Mouse (Mus musculus) neural tube, embryonic 11.5 days (tissue): ENCODE measurements at regions not wholly inside any gene's neighbourhood (a gene's known extent, or its start where the extent isn't known, plus 50 kb on each side); places are given as distances from the start of the nearest gene placed in this dataset.
"Not testable (repeated sequence)": the region's sequence is repeated elsewhere in the genome, so short reads cannot be mapped to it uniquely, and the experiment has no call there.

ENCODE experiments used
- ATAC-seq: fragments of 200-750 bp; cut with Nextera tagmentation; 2 replicates; pipeline ENCODE4 v1.8.0; 2017; ENCODE audit warnings: moderate number of reproducible peaks, mild to moderate bottlenecking, moderate TSS enrichment, moderate library complexity; ENCODE audit not compliant: insufficient read depth, low FRiP score, low TSS enrichment
- DNase-seq: peaks from one replicate; pipeline ENCODE4 v3.0.0-alpha.2; 2015; ENCODE audit warnings: low spot score
- H3K27ac ChIP-seq: fragments of 300-500 bp; sonication (generic); 2 replicates; pipeline ENCODE4 v1.5.1; 2014; ENCODE audit warnings: low read depth, mild to moderate bottlenecking, low read length
- H3K27me3 ChIP-seq: fragments of 300-500 bp; sonication (generic); 2 replicates; pipeline ENCODE4 v1.6.1; 2014; ENCODE audit warnings: mild to moderate bottlenecking, low read length, mixed read lengths; ENCODE audit not compliant: control insufficient read depth, insufficient read depth
- H3K36me3 ChIP-seq: fragments of 300-500 bp; sonication (generic); 2 replicates; pipeline ENCODE4 v1.6.1; 2014; ENCODE audit warnings: mild to moderate bottlenecking, low read length, moderate library complexity, mixed read lengths; ENCODE audit not compliant: control insufficient read depth, insufficient read depth
- H3K4me1 ChIP-seq: fragments of 300-500 bp; sonication (generic); 2 replicates; pipeline ENCODE4 v1.6.1; 2014; ENCODE audit warnings: low read length, mixed read lengths; ENCODE audit not compliant: control insufficient read depth, insufficient read depth
- H3K4me2 ChIP-seq: fragments of 300-500 bp; sonication (generic); 2 replicates; pipeline ENCODE4 v1.6.1; 2014; ENCODE audit warnings: low read depth, mild to moderate bottlenecking, moderate library complexity
- H3K4me3 ChIP-seq: fragments of 300-500 bp; sonication (generic); 2 replicates; pipeline ENCODE4 v1.5.1; 2014; ENCODE audit warnings: low read depth, low read length
- H3K9ac ChIP-seq: fragments of 300-500 bp; sonication (generic); 2 replicates; pipeline ENCODE4 v1.6.1; 2014; ENCODE audit warnings: mild to moderate bottlenecking, low read length
- H3K9me3 ChIP-seq: fragments of 300-500 bp; sonication (generic); 2 replicates; pipeline ENCODE4 v1.6.1; 2016; ENCODE audit warnings: low read length; ENCODE audit not compliant: control insufficient read depth
- WGBS: fragments of 180-500 bp; shearing (Covaris S2); extraction: QIAGEN DNeasy Blood & Tissue Kit; methylation state at CpG from one replicate; pipeline ENCODE4 v1.1.7; 2014; 5-methylcytosine and 5-hydroxymethylcytosine counted together

GRCm38 (mm10) chrX:103129347-103129746, 57.1 kb downstream of the Nap1l2 start:
- not testable (repeated sequence) for DNase-seq
- 69% methylated on average over 21 of the region's 21 CpGs for WGBS

GRCm38 (mm10) chrX:103109181-103109580, 77.3 kb downstream of the Nap1l2 start:
- DNase-seq (peak; percentile 11), ATAC-seq (no peak)
- Histone ChIP-seq H3K9ac (no peak overlapping the region), H3K9me3 (no peaks in the 10 kb centered on the region), H3K4me1 (no peaks in the 10 kb centered on the region), H3K36me3 (no peaks in the 10 kb centered on the region), H3K27ac (no peak overlapping the region), H3K4me3 (no peak overlapping the region), H3K4me2 (no peak overlapping the region), H3K27me3 (no peaks in the 10 kb centered on the region)
- WGBS, result 12% methylated on average over 1 of the region's 1 CpGs

More at GRCm38 (mm10) chrX:103129347-103129746, 57.1 kb downstream of the Nap1l2 start:
- H3K27ac ChIP-seq, H3K4me2 ChIP-seq, H3K27me3 ChIP-seq, H3K36me3 ChIP-seq, H3K9ac ChIP-seq, H3K4me1 ChIP-seq, ATAC-seq, H3K4me3 ChIP-seq, H3K9me3 ChIP-seq: not testable (repeated sequence)

GRCm38 (mm10) chrX:103067730-103068621, 118.5 kb downstream of the Nap1l2 start:
- H3K36me3 ChIP-seq, H3K4me2 ChIP-seq, H3K4me3 ChIP-seq, H3K4me1 ChIP-seq, H3K27me3 ChIP-seq, DNase-seq, H3K27ac ChIP-seq, H3K9ac ChIP-seq, H3K9me3 ChIP-seq: not testable (repeated sequence)
- no CpG with 5 or more reads among the region's 50 CpGs for WGBS
- ATAC-seq, result peak; percentile 71

GRCm38 (mm10) chrX:103067107-103067506, 119.3 kb downstream of the Nap1l2 start:
- not testable (repeated sequence) for H3K4me2 ChIP-seq, H3K27ac ChIP-seq, H3K9ac ChIP-seq, H3K9me3 ChIP-seq, H3K4me1 ChIP-seq, H3K4me3 ChIP-seq, DNase-seq, H3K36me3 ChIP-seq, H3K27me3 ChIP-seq
- no CpG with 5 or more reads among the region's 45 CpGs for WGBS
- peak; percentile 45 for ATAC-seq

GRCm38 (mm10) chrX:103026256-103027028, 98.3 kb downstream of the 1700018G05Rik start:
- no peak overlapping the region for H3K27ac ChIP-seq
- ATAC-seq, result peak; percentile 67
- no peaks in the 10 kb centered on the region for H3K27me3 ChIP-seq
- H3K9ac ChIP-seq, result no peak overlapping the region
- WGBS, result 16% methylated on average over 20 of the region's 22 CpGs
- no peaks in the 10 kb centered on the region for H3K4me1 ChIP-seq
- peak; percentile 72 for DNase-seq
- H3K4me3 ChIP-seq, result peak overlapping the region; percentile 30
- H3K4me2 ChIP-seq, result peak overlapping the region; percentile 38
- H3K36me3 ChIP-seq, result no peaks in the 10 kb centered on the region
- H3K9me3 ChIP-seq, result no peaks in the 10 kb centered on the region

GRCm38 (mm10) chrX:103025495-103025894, 97.3 kb downstream of the 1700018G05Rik start:
- not testable (repeated sequence) for H3K27me3 ChIP-seq, H3K4me1 ChIP-seq, H3K27ac ChIP-seq, H3K4me2 ChIP-seq, H3K4me3 ChIP-seq, H3K36me3 ChIP-seq, ATAC-seq, H3K9me3 ChIP-seq, H3K9ac ChIP-seq
- 33% methylated on average over 3 of the region's 3 CpGs for WGBS
- peak; percentile 11 for DNase-seq

GRCm38 (mm10) chrX:103013425-103014057, 85.4 kb downstream of the 1700018G05Rik start:
- not testable (repeated sequence) for H3K36me3 ChIP-seq, H3K4me1 ChIP-seq, H3K27ac ChIP-seq, H3K9ac ChIP-seq, H3K4me2 ChIP-seq, H3K27me3 ChIP-seq, H3K9me3 ChIP-seq, H3K4me3 ChIP-seq, DNase-seq
- no CpG with 5 or more reads among the region's 61 CpGs for WGBS
- ATAC-seq, result 0 out of 2 replicates have a peak, but pooled peaks have one; percentile 50

- H3K36me3 ChIP-seq, H3K4me3 ChIP-seq, DNase-seq, H3K27me3 ChIP-seq, H3K9ac ChIP-seq, H3K27ac ChIP-seq, H3K4me2 ChIP-seq, H3K9me3 ChIP-seq, H3K4me1 ChIP-seq: not testable (repeated sequence)
- peak; percentile 67 for ATAC-seq
- WGBS, result no CpG with 5 or more reads among the region's 56 CpGs
These were observed 84.4 kb downstream of the 1700018G05Rik start for GRCm38 (mm10) chrX:103012298-103013243.
